Mouse (Mus musculus): Measurements from ENCODE around the gene Vmn2r69. TPM values are rescaled to one million over a fixed set of nuclear protein-coding genes. Genes with fewer than 3 reads are reported as not detected.

Gene Vmn2r69
- not detected for total RNA-seq (2021)
- not detected in 2 replicates for polyA plus RNA-seq (2012; rRNA removed)
- long read RNA-seq: 0 reads

- WGBS: 61% methylated on average over 3 of the region's 3 CpGs
- no peak within 1 kb of the TSS for H3K9ac ChIP-seq (ENCODE audit: low read depth, low read length)
- intact Hi-C loops (cut with DNase I): no loop called here
Observed at GRCm38 (mm10) chr7:85415820-85416219, at the start of gene Vmn2r69. Vmn2r69 (minus strand) TSS chr7:85415920.

More at GRCm38 (mm10) chr7:85415820-85416219, at the start of gene Vmn2r69:
- Histone ChIP-seq H3K27ac (no peak within 1 kb of the TSS), H3K79me2 (replicated peaks; ENCODE audit: control insufficient read depth, insufficient read depth, low read length) (no peaks in the 10 kb centered on the region), H3K36me3 (ENCODE audit: control insufficient read depth, insufficient read depth, low read length) (no peaks in the 10 kb centered on the region), H3K4me1 (ENCODE audit: control insufficient read depth, insufficient read depth, low read length) (no peaks in the 10 kb centered on the region), H3K27me3 (ENCODE audit: control insufficient read depth, insufficient read depth, low read length) (no peaks in the 10 kb centered on the region), H3K4me3 (no peak within 1 kb of the TSS)
- no peak for TF ChIP-seq POLR2A (IDR thresholded peaks at IDR 0.05; ENCODE audit: insufficient read depth, low read depth, low read length)
- no peak for TF ChIP-seq CTCF (IDR thresholded peaks at IDR 0.05)
- no peak for TF ChIP-seq EP300 (IDR thresholded peaks at IDR 0.05; ENCODE audit: insufficient read depth, low read depth, low read length)
- no peak for DNase-seq

Other genes starting within 250 kb of the Vmn2r69 start
- not detected for gene Vmn2r68, start 178.1 kb downstream of the Vmn2r69 start, total RNA-seq (2021)
- not detected in 2 replicates for gene Vmn2r68, start 178.1 kb downstream of the Vmn2r69 start, polyA plus RNA-seq (2012; rRNA removed)
- gene Vmn2r71, start 147.2 kb upstream of the Vmn2r69 start, total RNA-seq (2021): not detected
- gene Vmn2r71, start 147.2 kb upstream of the Vmn2r69 start, polyA plus RNA-seq (2012; rRNA removed): not detected in 2 replicates
- gene Vmn2r70, start 153.3 kb upstream of the Vmn2r69 start, total RNA-seq (2021): not detected
- not detected in 2 replicates for gene Vmn2r70, start 153.3 kb upstream of the Vmn2r69 start, polyA plus RNA-seq (2012; rRNA removed)